Mouse (Mus musculus): ENCODE data around the gene Ccdc174.
"Not testable (repeated sequence)": the region's sequence is repeated elsewhere in the genome, so short reads cannot be mapped to it uniquely, and the experiment has no call there.

Ccdc174 gene

GRCm38 (mm10) chr6:91877885-91878651 lies at the start of gene Ccdc174:
TSS of gene Ccdc174 (plus strand) at chr6:91878053.
- DNase-seq (ENCODE audit: low read depth) = peak; percentile 94

- no peak for DNase-seq (ENCODE audit: low read depth)
Observed at GRCm38 (mm10) chr6:91832863-91833440, 44.9 kb upstream of the Ccdc174 start.

- DNase-seq (ENCODE audit: low read depth) = peak; percentile 5
Observed at GRCm38 (mm10) chr6:91839010-91839871, 38.6 kb upstream of the Ccdc174 start.

- no peak for DNase-seq (ENCODE audit: low read depth)
Observed at GRCm38 (mm10) chr6:91842897-91843627, 34.8 kb upstream of the Ccdc174 start.

- no peak for DNase-seq (ENCODE audit: low read depth)
Observed at GRCm38 (mm10) chr6:91843628-91844153, 34.2 kb upstream of the Ccdc174 start.

- DNase-seq (ENCODE audit: low read depth) = peak; percentile 4
Observed at GRCm38 (mm10) chr6:91852550-91852949, 25.3 kb upstream of the Ccdc174 start.

- DNase-seq (ENCODE audit: low read depth) = no peak
Observed at GRCm38 (mm10) chr6:91858339-91858738, 19.5 kb upstream of the Ccdc174 start.

- DNase-seq (ENCODE audit: low read depth) = no peak
Observed at GRCm38 (mm10) chr6:91862848-91863247, 15.0 kb upstream of the Ccdc174 start.

- DNase-seq (ENCODE audit: low read depth) = no peak
Observed at GRCm38 (mm10) chr6:91864595-91864994, 13.3 kb upstream of the Ccdc174 start.

GRCm38 (mm10) chr6:91865601-91866000 lies 12.3 kb upstream of the Ccdc174 start:
- DNase-seq (ENCODE audit: low read depth) = no peak

- DNase-seq (ENCODE audit: low read depth) = no peak
Observed at GRCm38 (mm10) chr6:91868091-91868490, 9.8 kb upstream of the Ccdc174 start.

- DNase-seq (ENCODE audit: low read depth) = no peak
Observed at GRCm38 (mm10) chr6:91872781-91873180, 5.1 kb upstream of the Ccdc174 start.

GRCm38 (mm10) chr6:91883859-91884258 lies 6.0 kb downstream of the Ccdc174 start:
- DNase-seq (ENCODE audit: low read depth) = no peak

- no peak for DNase-seq (ENCODE audit: low read depth)
Observed at GRCm38 (mm10) chr6:91889255-91889906, 11.5 kb downstream of the Ccdc174 start.

- DNase-seq (ENCODE audit: low read depth) = no peak
Observed at GRCm38 (mm10) chr6:91890615-91891014, 12.8 kb downstream of the Ccdc174 start.

GRCm38 (mm10) chr6:91891776-91892175 lies 13.9 kb downstream of the Ccdc174 start:
- DNase-seq (ENCODE audit: low read depth) = no peak

- no peak for DNase-seq (ENCODE audit: low read depth)
Observed at GRCm38 (mm10) chr6:91896783-91897182, 18.9 kb downstream of the Ccdc174 start.

- peak; percentile 44 for DNase-seq (ENCODE audit: low read depth)
Observed at GRCm38 (mm10) chr6:91901505-91901904, 23.7 kb downstream of the Ccdc174 start.

GRCm38 (mm10) chr6:91902509-91902908 lies 24.7 kb downstream of the Ccdc174 start, which contains the start of gene 4930590J08Rik:
TSS of gene 4930590J08Rik (plus strand) at chr6:91902809.
- DNase-seq (ENCODE audit: low read depth) = not testable (repeated sequence)

GRCm38 (mm10) chr6:91914011-91914410 lies 36.2 kb downstream of the Ccdc174 start:
- DNase-seq (ENCODE audit: low read depth) = no peak

- no peak for DNase-seq (ENCODE audit: low read depth)
Observed at GRCm38 (mm10) chr6:91917286-91917685, 39.4 kb downstream of the Ccdc174 start.

Data from fibroblast of lung, adult 2 months (primary cell).